Mouse (Mus musculus) MEL (cell line): Measurements from ENCODE around the gene Gpx1. TPM values are rescaled to one million over a fixed set of nuclear protein-coding genes. Genes with fewer than 3 reads are reported as not detected.

Experiments
- DNase-seq: peaks from one replicate; pipeline ENCODE4 v3.0.0; 2011; ENCODE audit warnings: low read depth, low spot score
- H3K27ac ChIP-seq: 2 replicates; pipeline ENCODE4 v1.5.1; 2012; ENCODE audit warnings: low read depth, mild to moderate bottlenecking, control low read depth, low read length, moderate library complexity; ENCODE audit not compliant: control insufficient read depth
- H3K27me3 ChIP-seq, 2 experiments: fragments of 150-350 bp in 1 of 2; sonication (generic) in 1 of 2; 2 replicates each; pipeline ENCODE4 v1.6.1; 2012; ENCODE audit warnings: low read length in 2 of 2, mild to moderate bottlenecking in 2 of 2, improper control_type of control experiment in 1 of 2, moderate library complexity in 1 of 2; ENCODE audit not compliant: insufficient read depth in 2 of 2, control insufficient read depth in 1 of 2
- H3K36me3 ChIP-seq, 2 experiments: 2 replicates each; pipeline ENCODE4 v1.6.1; 2012 to 2014; ENCODE audit warnings: low read length in 2 of 2, improper control_type of control experiment in 1 of 2, inconsistent platforms in 1 of 2, mild to moderate bottlenecking in 1 of 2; ENCODE audit not compliant: insufficient read depth in 2 of 2, control insufficient read depth in 1 of 2
- H3K4me1 ChIP-seq, 2 experiments: fragments of 150-350 bp in 1 of 2; sonication (generic) in 1 of 2; 2 replicates each; pipeline ENCODE4 v1.6.1; 2012; ENCODE audit warnings: low read length in 2 of 2, improper control_type of control experiment in 1 of 2, mild to moderate bottlenecking in 1 of 2; ENCODE audit not compliant: insufficient read depth in 2 of 2, control insufficient read depth in 1 of 2
- H3K4me3 ChIP-seq, 2 experiments: fragments of 150-350 bp in 1 of 2; sonication (generic) in 1 of 2; 2 replicates each; pipeline ENCODE4 v1.5.1; 2012; ENCODE audit warnings: low read depth in 2 of 2, low read length in 2 of 2, mild to moderate bottlenecking in 2 of 2, moderate library complexity in 2 of 2, control low read depth in 1 of 2, improper control_type of control experiment in 1 of 2; ENCODE audit not compliant: control insufficient read depth in 1 of 2, insufficient read depth in 1 of 2
- H3K79me2 ChIP-seq: 2 replicates; pipeline ENCODE4 v1.6.1; 2012; ENCODE audit warnings: mild to moderate bottlenecking, low read length, moderate library complexity; ENCODE audit not compliant: control insufficient read depth, poor library complexity, insufficient read depth
- H3K9ac ChIP-seq: 2 replicates; pipeline ENCODE4 v1.6.1; 2012; ENCODE audit warnings: low read depth, mild to moderate bottlenecking, control low read depth, low read length, moderate library complexity; ENCODE audit not compliant: control insufficient read depth, poor library complexity, severe bottlenecking
- H3K9me3 ChIP-seq: fragments of 150-350 bp; sonication (generic); replicated peaks from 2 replicates; pipeline ENCODE4 v1.6.1; 2012; ENCODE audit warnings: mild to moderate bottlenecking, low read length, improper control_type of control experiment, moderate library complexity; ENCODE audit not compliant: insufficient read depth
- BHLHE40 ChIP-seq: IDR thresholded peaks from 2 replicates; pipeline ENCODE4 v1.6.1; 2012; ENCODE audit warnings: low read depth, mild to moderate bottlenecking, inconsistent platforms, low read length, improper control_type of control experiment, borderline replicate concordance
- CHD2 ChIP-seq: IDR thresholded peaks from 2 replicates; pipeline ENCODE4 v1.6.1; 2011; ENCODE audit warnings: low read length, improper control_type of control experiment
- E2F4 ChIP-seq: IDR thresholded peaks from 2 replicates; pipeline ENCODE4 v1.6.1; 2011; ENCODE audit warnings: low read depth, low read length, improper control_type of control experiment, borderline replicate concordance
- ELF1 ChIP-seq: IDR thresholded peaks from 2 replicates; pipeline ENCODE4 v1.6.1; 2014; ENCODE audit warnings: low read depth, mild to moderate bottlenecking, inconsistent platforms, low read length, improper control_type of control experiment, moderate library complexity
- EP300 ChIP-seq, 2 experiments: IDR thresholded peaks; 2 replicates each; pipeline ENCODE4 v1.6.1; 2011; ENCODE audit warnings: improper control_type of control experiment in 2 of 2, low read length in 2 of 2, low read depth in 1 of 2, mild to moderate bottlenecking in 1 of 2
- ETS1 ChIP-seq: IDR thresholded peaks from 2 replicates; pipeline ENCODE4 v1.6.1; 2012; ENCODE audit warnings: low read depth, mild to moderate bottlenecking, inconsistent platforms, low read length, improper control_type of control experiment, moderate library complexity
- GABPA ChIP-seq: IDR thresholded peaks from 2 replicates; pipeline ENCODE4 v1.6.1; 2012; ENCODE audit warnings: low read depth, mild to moderate bottlenecking, inconsistent platforms, low read length, improper control_type of control experiment, moderate library complexity
- GATA1 ChIP-seq: IDR thresholded peaks from 2 replicates; pipeline ENCODE4 v1.6.1; 2011; ENCODE audit warnings: low read depth, low read length, improper control_type of control experiment
- JUND ChIP-seq: IDR thresholded peaks from 2 replicates; pipeline ENCODE4 v1.6.1; 2011; ENCODE audit warnings: low read depth, mild to moderate bottlenecking, improper control_type of control experiment, low read length
- KAT2A ChIP-seq: conservative IDR thresholded peaks from 2 replicates; pipeline ENCODE4 v1.6.1; 2012; ENCODE audit warnings: low read depth, low read length, improper control_type of control experiment, inconsistent platforms
- MAFK ChIP-seq: IDR thresholded peaks from 2 replicates; pipeline ENCODE4 v1.6.1; 2011; ENCODE audit warnings: low read depth, mild to moderate bottlenecking, low read length, improper control_type of control experiment, borderline replicate concordance
- MAX ChIP-seq: IDR thresholded peaks from 2 replicates; pipeline ENCODE4 v1.6.1; 2011; ENCODE audit warnings: low read length, improper control_type of control experiment
- MAZ ChIP-seq: IDR thresholded peaks from 2 replicates; pipeline ENCODE4 v1.6.1; 2012; ENCODE audit warnings: low read depth, mild to moderate bottlenecking, inconsistent platforms, low read length, improper control_type of control experiment
- MEF2A ChIP-seq: IDR thresholded peaks from 2 replicates; pipeline ENCODE4 v1.6.1; 2014; ENCODE audit warnings: low read depth, mild to moderate bottlenecking, inconsistent platforms, low read length, improper control_type of control experiment; ENCODE audit not compliant: poor library complexity, insufficient replicate concordance, severe bottlenecking; ENCODE audit errors: extremely low read depth
- MXI1 ChIP-seq: IDR thresholded peaks from 2 replicates; pipeline ENCODE4 v1.6.1; 2011; ENCODE audit warnings: mild to moderate bottlenecking, low read depth, low read length, improper control_type of control experiment
- MYB ChIP-seq: IDR thresholded peaks from 2 replicates; pipeline ENCODE4 v1.6.1; 2011; ENCODE audit warnings: mild to moderate bottlenecking, low read depth, low read length, improper control_type of control experiment
- NELFE ChIP-seq: IDR thresholded peaks from 2 replicates; pipeline ENCODE4 v1.6.1; 2011; ENCODE audit warnings: low read depth, low read length, improper control_type of control experiment
- NRF1 ChIP-seq: IDR thresholded peaks from 2 replicates; pipeline ENCODE4 v1.6.1; 2014; ENCODE audit warnings: low read depth, mild to moderate bottlenecking, inconsistent platforms, low read length, improper control_type of control experiment, moderate library complexity; ENCODE audit not compliant: poor library complexity, insufficient read depth, severe bottlenecking
- POLR2A ChIP-seq, 2 experiments: IDR thresholded peaks; 2 replicates each; pipeline ENCODE4 v1.6.1; 2011 to 2012; ENCODE audit warnings: low read length in 2 of 2, mild to moderate bottlenecking in 2 of 2, control low read depth in 1 of 2, improper control_type of control experiment in 1 of 2, low read depth in 1 of 2, moderate library complexity in 1 of 2; ENCODE audit not compliant: control insufficient read depth in 1 of 2, insufficient read depth in 1 of 2, poor library complexity in 1 of 2
- POLR2AphosphoS2 ChIP-seq: IDR thresholded peaks from 2 replicates; pipeline ENCODE4 v1.6.1; 2011; ENCODE audit warnings: low read length, improper control_type of control experiment
- RAD21 ChIP-seq: IDR thresholded peaks from 2 replicates; pipeline ENCODE4 v1.6.1; 2011; ENCODE audit warnings: mild to moderate bottlenecking, low read depth, low read length, improper control_type of control experiment
- SIN3A ChIP-seq: IDR thresholded peaks from 2 replicates; pipeline ENCODE4 v1.6.1; 2012; ENCODE audit warnings: low read length, improper control_type of control experiment, inconsistent platforms
- SMC3 ChIP-seq: IDR thresholded peaks from 2 replicates; pipeline ENCODE4 v1.6.1; 2011; ENCODE audit warnings: low read depth, low read length, improper control_type of control experiment
- TBP ChIP-seq: IDR thresholded peaks from 2 replicates; pipeline ENCODE4 v1.8.0; 2011; ENCODE audit warnings: low read depth, low read length, improper control_type of control experiment
- TCF12 ChIP-seq: IDR thresholded peaks from 2 replicates; pipeline ENCODE4 v1.6.1; 2014; ENCODE audit warnings: low read depth, mild to moderate bottlenecking, inconsistent platforms, low read length, improper control_type of control experiment, moderate library complexity
- UBTF ChIP-seq: IDR thresholded peaks from 2 replicates; pipeline ENCODE4 v1.6.1; 2012; ENCODE audit warnings: low read depth, mild to moderate bottlenecking, inconsistent platforms, low read length, improper control_type of control experiment, moderate library complexity, borderline replicate concordance; ENCODE audit not compliant: insufficient read depth
- USF1 ChIP-seq: IDR thresholded peaks from 2 replicates; pipeline ENCODE4 v1.6.1; 2014; ENCODE audit warnings: low read depth, mild to moderate bottlenecking, inconsistent platforms, low read length, improper control_type of control experiment, moderate library complexity
- USF2 ChIP-seq, 2 experiments: IDR thresholded peaks; 2 replicates each; pipeline ENCODE4 v1.6.1; 2011 to 2012; ENCODE audit warnings: improper control_type of control experiment in 2 of 2, low read length in 2 of 2, borderline replicate concordance in 1 of 2, inconsistent platforms in 1 of 2, low read depth in 1 of 2, mild to moderate bottlenecking in 1 of 2; ENCODE audit not compliant: insufficient read depth in 1 of 2
- ZC3H11A ChIP-seq: IDR thresholded peaks from 2 replicates; pipeline ENCODE4 v1.6.1; 2012; ENCODE audit warnings: low read depth, mild to moderate bottlenecking, inconsistent platforms, low read length, improper control_type of control experiment
- ZKSCAN1 ChIP-seq: IDR thresholded peaks from 2 replicates; pipeline ENCODE4 v1.6.1; 2012; ENCODE audit warnings: low read depth, mild to moderate bottlenecking, inconsistent platforms, low read length, improper control_type of control experiment, moderate library complexity
- ZMIZ1 ChIP-seq: IDR thresholded peaks from 2 replicates; pipeline ENCODE4 v1.6.1; 2012; ENCODE audit warnings: low read depth, mild to moderate bottlenecking, inconsistent platforms, low read length, improper control_type of control experiment, moderate library complexity
- ZNF384 ChIP-seq: IDR thresholded peaks from 2 replicates; pipeline ENCODE4 v1.6.1; 2012; ENCODE audit warnings: low read depth, mild to moderate bottlenecking, inconsistent platforms, low read length, improper control_type of control experiment
- polyA plus RNA-seq, 2 experiments: library from polyadenylated mRNA; stranded (reverse) in 1 of 2; unstranded in 1 of 2; fragments of >175 nt in 1 of 2; fragments of >200 nt in 1 of 2; gene quantifications; 2 replicates each; pipeline versions ENCODE4 v1.2.1 to v1.2.4; 2012; ENCODE audit warnings: low replicate concordance in 2 of 2, low read depth in 1 of 2; ENCODE audit not compliant: insufficient read length in 2 of 2, insufficient read depth in 1 of 2, missing spikeins in 1 of 2
- total RNA-seq: library from RNA; depleted of rRNA; stranded (reverse); fragments of 300-350 nt; gene quantifications from 2 replicates; pipeline ENCODE4 v1.2.3, GENCODE M21; 2012

Gene Gpx1
- total and polyA plus RNA-seq, 3 experiments = 1,085 to 1,351 (median 1,266) TPM

- TF ChIP-seq POLR2AphosphoS2 (no peak; the same call in 1 of the 2 replicates), ETS1 (no peak), MAFK (no peak), ZC3H11A (no peak), SMC3 (no peak), GATA1 (no peak), MAX (peak; percentile 37; the same call in 1 of the 2 replicates), KAT2A (no peak), SIN3A (peak; percentile 52; the same call in 1 of the 2 replicates), CHD2 (no peak), RAD21 (no peak), ELF1 (peak; percentile 58)
These were observed 32.1 kb upstream of the Gpx1 start (continued) for GRCm38 (mm10) chr9:108306571-108306980.

- peak overlapping the region; percentile 87 to 98 for H3K4me3 ChIP-seq
- H3K27ac ChIP-seq = peak overlapping the region; percentile 90
- peak overlapping the region; percentile 99 for H3K9ac ChIP-seq
- no peaks in the 10 kb centered on the region for H3K27me3 ChIP-seq
- peak; percentile 64 for DNase-seq
- peaks cover 60% of the 10 kb centered on the region for H3K79me2 ChIP-seq
- H3K4me1 ChIP-seq = peaks cover 4 to 21% of the 10 kb centered on the region in 2 experiments; a peak in 3 of 4 replicates
- H3K36me3 ChIP-seq = peaks cover 2 to 46% of the 10 kb centered on the region in 2 experiments; a peak in 3 of 4 replicates
- no peaks in the 10 kb centered on the region for H3K9me3 ChIP-seq
- no peak for TF ChIP-seq NRF1
- no peak for TF ChIP-seq NELFE
- no peak for TF ChIP-seq JUND
- peak; percentile 33 for TF ChIP-seq ZNF384
- TF ChIP-seq CHD2 = no peak
- peak; percentile 93 for TF ChIP-seq USF1
- no peak for TF ChIP-seq E2F4
- TF ChIP-seq GABPA = no peak
- no peak for TF ChIP-seq MEF2A
- TF ChIP-seq TBP = no peak
- no peak for TF ChIP-seq MYB
- no peak; the same call in 1 of the 2 replicates for TF ChIP-seq UBTF
- TF ChIP-seq USF2 (IDR thresholded peaks at IDR 0.05; ENCODE audit: borderline replicate concordance in 1 of 2, insufficient read depth in 1 of 2, low read depth in 1 of 2, low read length in 2 of 2) = peak; percentile 35 to 73; a peak in 3 of 4 replicates
- TF ChIP-seq MXI1 = peak; percentile 90
- no peak for TF ChIP-seq RAD21
- TF ChIP-seq ZC3H11A = no peak
- TF ChIP-seq SIN3A = peak; percentile 86
- no peak for TF ChIP-seq GATA1
- TF ChIP-seq TCF12 = no peak
- no peak for TF ChIP-seq POLR2A (IDR thresholded peaks at IDR 0.05; ENCODE audit: control insufficient read depth in 1 of 2, insufficient read depth in 1 of 2, low read depth in 1 of 2, low read length in 2 of 2, poor library complexity in 1 of 2)
- TF ChIP-seq KAT2A = no peak
- no peak for TF ChIP-seq ZMIZ1
- no peak for TF ChIP-seq ZKSCAN1
- no peak for TF ChIP-seq EP300 (IDR thresholded peaks at IDR 0.05; ENCODE audit: low read depth in 1 of 2, low read length in 2 of 2)
- TF ChIP-seq MAZ = no peak
- no peak for TF ChIP-seq ELF1
- no peak for TF ChIP-seq POLR2AphosphoS2
- TF ChIP-seq BHLHE40 = peak; percentile 86
These were observed 31.5 kb upstream of the Gpx1 start for GRCm38 (mm10) chr9:108307021-108307807.
